Mouse (Mus musculus) kidney, adult 2 months (tissue): Measurements from ENCODE around the gene Nat10.

Experiments used
- CTCF ChIP-seq: fragments of 200-500 bp; conservative IDR thresholded peaks from 2 replicates; pipeline ENCODE4 v1.5.1; 2011; ENCODE audit warnings: low read depth, mild to moderate bottlenecking, control low read depth, low read length, moderate library complexity, mixed read lengths; ENCODE audit not compliant: insufficient read depth, insufficient read length
- POLR2A ChIP-seq: fragments of 200-500 bp; IDR thresholded peaks from one replicate; pipeline ENCODE4 v1.6.1; 2011; ENCODE audit warnings: low read depth, low read length, control low read depth

- TF ChIP-seq POLR2A (no peak), CTCF (no peak)
Observed at GRCm38 (mm10) chr2:103690425-103690824, 70.6 kb downstream of the Nat10 start.
